Mouse (Mus musculus) adrenal gland, postnatal 36 days (tissue): ENCODE data around the gene Daam2. TPM values are rescaled to one million over a fixed set of nuclear protein-coding genes. Genes with fewer than 3 reads are reported as not detected.

Experiments
- DNase-seq, 2 experiments: peaks; one replicate each; pipeline ENCODE4 v3.0.0; 2021; ENCODE audit warnings: mixed read lengths in 1 of 2
- long read RNA-seq, 2 experiments: library from polyadenylated mRNA; stranded (forward); transcript quantifications; one replicate each; pipeline ENCODE4 v2.0.0; 2021; ENCODE audit warnings: borderline sequencing depth in 2 of 2
- total RNA-seq, 2 experiments: library from RNA; stranded (reverse); gene quantifications; 2 replicates each; pipeline ENCODE4 v1.2.3; 2021

The Daam2 gene
- total RNA-seq, result 10 to 100 TPM; 26.6 to 34.9 TPM
- long read RNA-seq, experiment 1, partial matches to known transcripts, result 3 of 8 reads
- long read RNA-seq, experiment 1, other reads (novel, unspliced or antisense), result 5 of 8 reads
- long read RNA-seq, experiment 2, partial matches to known transcripts, result 0 of 3 reads
- long read RNA-seq, experiment 2, other reads (novel, unspliced or antisense), result 3 of 3 reads

DNA sequence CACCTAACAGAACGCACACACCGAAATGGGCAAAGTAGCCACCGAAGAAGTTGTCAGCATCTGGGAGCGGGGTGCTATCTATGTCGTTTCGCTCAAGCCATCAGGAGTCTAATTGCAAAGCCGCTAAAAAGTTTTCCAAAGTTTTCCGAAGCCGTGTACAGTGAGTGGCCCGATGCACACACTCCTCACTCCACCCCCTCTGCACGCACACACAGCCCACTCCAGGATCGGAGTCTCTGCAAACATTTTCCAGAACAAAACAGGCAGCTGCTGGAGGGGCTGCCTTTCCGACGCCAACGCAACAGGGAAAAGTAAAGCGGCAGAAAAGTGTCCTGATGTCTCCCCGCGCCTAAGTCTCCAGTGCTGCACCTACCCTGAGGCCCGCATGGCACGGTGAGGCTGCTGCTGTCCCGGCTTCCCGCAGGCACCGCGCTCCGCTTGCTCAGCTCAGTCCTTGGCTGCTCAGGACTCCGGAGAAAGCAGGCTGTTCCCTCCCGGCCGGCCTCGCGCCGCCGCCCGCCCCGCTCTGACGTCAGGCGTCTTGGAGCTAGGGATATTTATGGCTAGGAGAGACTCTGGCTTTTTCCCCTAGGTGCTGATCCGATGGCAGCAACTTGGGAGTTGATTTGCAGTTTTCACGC is at the start of gene Daam2:
Gene Daam2, minus strand, starts transcription at position 514 of the 641 bp plus-strand sequence.
- DNase-seq, result peak; percentile 91 to 92

DNA sequence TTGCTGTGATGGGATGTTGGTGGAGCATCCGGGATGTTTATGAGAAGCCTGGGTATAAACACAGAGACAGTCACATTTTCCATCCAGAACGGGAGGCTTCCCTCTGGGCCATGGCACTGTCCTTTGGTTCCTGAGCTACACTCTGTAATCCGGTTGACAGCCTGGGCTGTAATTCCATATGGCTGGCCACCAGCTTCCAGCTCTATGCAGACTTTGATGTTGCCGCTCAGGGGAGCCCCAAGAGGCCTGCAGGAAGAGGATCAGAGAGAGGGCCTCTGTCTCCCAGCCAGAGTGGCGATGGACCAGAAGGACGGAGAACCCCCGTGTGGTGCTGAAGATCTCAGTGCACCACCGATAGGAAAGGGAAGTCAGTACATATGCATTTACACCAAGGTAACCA is 46.2 kb upstream of the Daam2 start:
- no peak for DNase-seq

DNA sequence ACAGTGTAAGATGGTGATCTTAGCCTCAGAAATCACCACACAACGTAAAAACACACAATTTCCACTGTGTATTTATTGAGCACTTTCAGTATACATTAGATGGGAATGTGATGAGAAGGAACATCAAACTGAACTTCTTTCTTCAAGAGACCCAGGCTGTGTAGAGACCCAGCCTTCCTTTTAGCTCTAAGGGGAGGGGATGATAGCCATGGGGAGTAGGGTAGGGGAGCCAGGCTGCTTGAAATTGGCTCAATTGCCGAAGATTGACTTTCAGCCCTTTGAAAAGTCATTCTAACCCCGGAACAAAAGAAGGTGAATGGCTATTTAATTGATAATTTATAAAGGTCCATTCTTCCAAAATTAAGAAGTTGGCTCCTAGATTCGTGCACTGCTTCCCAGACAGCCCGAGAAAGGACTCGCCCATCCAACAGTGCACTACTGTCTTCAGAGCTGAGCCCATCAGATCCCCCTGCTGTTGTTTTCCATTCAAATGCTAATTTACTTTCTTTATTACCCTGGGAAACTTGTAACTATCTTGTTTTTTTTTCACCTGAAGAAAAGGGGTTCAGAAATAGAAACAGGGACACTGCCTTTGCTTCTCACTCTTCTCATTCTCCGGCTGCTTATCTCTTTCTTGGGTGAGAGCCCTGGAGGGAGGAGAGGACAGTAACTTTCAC is 43.3 kb upstream of the Daam2 start:
- no peak for DNase-seq

DNA sequence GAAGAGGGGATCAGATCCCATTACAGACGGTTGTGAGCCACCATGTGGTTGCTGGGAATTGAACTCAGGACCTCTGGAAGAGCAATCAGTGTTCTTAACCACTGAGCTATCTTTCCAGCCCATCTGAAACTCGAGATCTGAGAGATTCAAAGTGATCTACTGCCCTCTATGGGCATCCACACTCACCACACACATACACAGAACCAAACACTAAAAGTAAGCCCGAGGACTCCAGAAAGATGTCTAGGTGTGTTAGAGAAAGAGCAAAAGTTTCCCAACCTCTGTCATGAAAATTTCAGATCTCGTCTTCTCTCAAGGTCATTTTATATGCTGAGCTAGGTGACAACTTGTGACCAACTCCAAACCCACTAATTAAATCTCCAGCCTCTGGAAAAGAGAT is 41.3 kb upstream of the Daam2 start:
- DNase-seq, result no peak

DNA sequence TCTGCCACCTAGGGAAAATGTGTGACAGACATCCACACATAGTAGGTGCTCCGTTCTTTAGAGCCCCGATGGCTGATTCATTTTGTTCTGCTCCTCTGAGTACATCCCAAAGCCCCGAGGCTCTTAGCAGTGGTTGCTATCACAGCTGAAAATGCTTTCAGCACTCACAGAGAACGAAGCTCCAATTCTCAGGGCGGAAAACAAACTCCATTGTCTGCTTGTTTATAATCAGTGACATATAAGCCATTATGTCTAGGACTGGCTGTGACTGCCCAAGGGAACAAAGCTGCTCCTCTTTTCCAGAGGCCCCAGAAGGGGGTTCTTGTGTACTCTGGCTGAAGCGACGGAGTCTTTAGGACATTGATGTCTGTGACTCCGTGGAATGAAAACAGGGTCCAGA is 25.9 kb upstream of the Daam2 start:
- DNase-seq, result no peak

DNA sequence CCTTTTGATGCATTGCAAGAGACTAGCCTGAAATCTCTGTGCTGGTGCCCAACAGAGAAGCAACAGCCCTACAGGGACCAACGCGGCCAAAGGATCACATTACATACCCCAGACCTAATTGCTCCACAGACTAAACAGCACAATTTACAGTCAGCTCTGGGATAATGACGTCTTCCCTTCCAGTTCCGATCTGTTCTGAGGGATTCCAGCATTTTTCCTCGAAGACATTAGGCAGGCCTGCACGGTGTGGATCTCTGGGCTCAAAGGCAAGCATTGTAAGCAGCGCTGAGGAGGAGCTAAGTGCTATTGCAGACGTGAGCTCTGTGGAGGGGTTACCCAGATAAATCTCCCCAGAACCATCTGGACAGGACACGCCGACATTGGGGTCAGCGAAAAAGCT is 18.3 kb upstream of the Daam2 start:
- no peak for DNase-seq

DNA sequence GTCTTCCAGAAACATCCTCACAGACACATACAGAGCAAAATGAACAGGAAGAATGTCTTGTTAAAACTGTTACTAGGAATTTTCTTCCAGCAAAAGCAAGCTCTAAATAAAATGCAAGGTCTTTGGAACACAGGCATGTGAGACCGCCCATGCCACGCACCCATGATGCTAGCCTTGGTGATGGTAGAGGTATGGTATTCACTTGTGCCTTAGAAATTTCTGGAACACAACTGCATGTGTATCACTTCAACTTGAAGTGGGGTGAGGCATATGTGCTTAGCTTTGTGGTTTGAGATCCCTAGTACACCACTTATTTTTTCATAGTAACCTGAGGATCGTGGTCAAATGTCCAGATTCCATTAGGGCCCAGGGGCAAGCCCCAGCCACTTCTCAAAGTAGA is 13.2 kb upstream of the Daam2 start:
- DNase-seq, result no peak

DNA sequence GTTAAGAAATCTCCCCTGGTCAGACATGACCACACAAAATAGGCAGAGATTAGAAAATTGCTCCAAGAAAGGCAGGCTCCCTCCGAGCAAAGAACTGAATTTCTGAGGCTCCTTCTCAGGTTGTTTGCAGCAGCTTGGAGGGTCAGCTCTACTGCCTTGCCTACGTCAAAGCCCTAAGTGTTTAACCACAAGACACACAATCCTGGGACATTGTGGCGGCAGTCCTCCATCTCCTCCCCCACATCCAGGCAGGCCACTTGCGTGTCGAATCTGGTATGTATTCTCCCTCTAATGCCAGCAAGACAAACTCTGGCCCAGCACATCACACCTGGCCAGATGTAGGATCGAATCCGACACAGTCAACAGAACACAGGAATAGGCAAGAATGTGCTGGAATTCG is 4.6 kb upstream of the Daam2 start:
- DNase-seq, result no peak

DNA sequence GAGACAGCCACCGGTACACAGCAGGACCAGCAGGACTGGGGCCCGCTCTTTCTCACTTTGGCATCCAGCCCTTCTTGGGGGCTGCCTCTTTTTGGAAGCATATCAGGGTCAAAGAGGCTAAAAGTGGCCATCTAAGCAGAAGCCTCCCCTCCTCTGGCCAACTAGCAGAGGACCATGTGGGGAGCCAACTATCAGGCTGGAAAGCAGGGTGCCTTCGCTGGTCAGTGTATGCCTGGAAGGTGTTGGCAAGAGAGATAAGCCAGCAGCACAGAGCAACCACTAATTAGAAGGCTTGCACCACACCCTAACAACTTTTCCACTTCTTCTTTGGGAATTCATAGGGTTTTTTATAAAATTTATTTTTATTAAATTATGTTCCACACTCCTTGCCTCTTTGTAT is 346 bp upstream of the Daam2 start:
- DNase-seq, result no peak

DNA sequence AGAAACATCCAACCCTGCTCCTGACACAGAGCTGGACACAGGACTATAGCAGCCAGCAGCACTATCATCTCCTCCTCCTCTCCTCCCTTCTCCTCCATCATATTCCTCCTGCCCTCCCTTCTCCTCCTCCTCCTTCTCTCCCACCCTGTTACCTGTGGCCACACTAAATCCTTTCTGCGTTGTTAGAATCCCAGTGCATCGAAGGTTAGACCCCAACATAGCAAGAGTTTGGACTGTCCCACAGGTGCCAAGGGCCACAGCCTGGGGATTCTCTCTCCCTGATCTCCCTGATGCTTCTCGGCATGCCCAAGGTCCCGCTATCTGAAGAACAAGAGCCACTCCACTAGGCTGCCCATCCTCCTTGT is 745 bp downstream of the Daam2 start:
- DNase-seq, result no peak

DNA sequence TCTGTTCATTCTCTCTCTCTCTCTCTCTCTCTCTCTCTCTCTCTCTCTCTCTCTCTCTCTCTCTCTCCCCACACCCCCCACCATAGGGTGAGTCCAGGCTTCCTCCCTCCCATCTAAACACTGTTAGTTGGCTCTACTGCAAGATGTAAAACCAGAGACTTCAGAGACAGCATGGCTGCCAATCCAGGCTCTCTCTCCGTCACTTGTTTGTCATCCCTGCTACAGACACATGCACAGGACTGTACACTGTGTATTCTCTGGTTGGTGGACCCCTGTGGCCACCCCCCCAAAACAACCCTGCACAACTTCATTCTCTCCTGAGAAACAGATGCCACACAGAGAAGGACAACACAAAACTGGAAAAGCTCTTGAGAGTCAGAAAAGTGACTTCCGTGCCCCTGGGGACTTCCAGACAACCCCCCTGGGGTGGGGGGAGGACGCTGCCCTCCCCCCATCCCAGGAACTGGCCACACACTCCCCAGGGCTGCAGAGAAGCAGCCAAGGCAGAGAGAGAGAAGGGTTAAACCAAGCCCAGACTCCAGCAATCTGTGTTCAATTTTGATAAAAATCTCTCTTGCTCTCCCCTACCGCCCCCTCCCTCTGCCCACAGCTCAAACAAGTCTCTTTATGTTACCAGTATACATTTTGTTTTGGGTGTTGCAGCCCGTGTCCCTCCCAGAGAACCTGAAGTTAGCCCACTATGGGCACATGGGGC is 1.3 kb downstream of the Daam2 start:
- no peak for DNase-seq

DNA sequence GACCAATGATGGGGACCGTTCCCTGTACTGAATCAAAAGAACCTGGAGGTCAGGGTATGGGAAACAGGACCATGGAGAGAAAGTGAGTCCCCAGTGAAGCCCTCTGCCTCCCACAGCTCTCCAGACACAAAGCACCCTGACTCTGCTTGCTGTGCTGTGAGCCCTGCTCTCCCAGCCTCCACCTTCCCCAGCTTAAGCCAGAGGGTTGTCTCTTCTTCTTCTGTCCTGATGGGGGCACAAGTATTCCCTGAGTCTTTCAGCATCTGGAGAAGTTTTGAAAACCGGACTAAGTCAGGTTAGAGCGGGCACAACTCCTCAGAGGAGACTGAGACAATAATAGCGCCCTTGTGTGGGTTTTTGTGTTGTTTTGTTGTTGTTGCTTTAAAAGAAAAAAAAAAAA is 2.2 kb downstream of the Daam2 start:
- DNase-seq, result no peak

DNA sequence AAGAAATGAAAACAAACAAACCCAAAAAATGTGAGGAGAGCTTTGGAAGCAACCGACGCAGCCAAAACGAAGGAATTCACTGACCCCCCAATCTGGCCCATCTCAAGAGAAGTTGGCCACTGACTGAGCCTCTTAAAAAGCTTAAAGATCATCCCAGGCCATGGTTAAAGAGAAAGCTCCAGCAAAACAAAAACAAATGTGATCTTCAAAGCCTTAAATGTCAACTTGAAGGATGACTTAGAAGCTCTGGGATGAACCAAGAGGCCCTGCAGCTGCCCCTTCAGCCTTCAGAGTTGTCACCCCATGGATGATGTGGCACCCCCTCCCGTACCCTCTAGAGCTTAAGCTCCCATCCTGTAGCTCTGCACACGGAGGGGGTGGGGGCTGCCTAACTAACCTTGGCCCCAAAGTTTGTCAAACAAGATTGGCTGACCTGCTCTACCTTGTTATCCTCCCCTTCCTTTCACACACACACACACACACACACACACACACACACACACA is 4.3 kb downstream of the Daam2 start:
- DNase-seq, result peak in 1 of 2 experiments; percentile 20

DNA sequence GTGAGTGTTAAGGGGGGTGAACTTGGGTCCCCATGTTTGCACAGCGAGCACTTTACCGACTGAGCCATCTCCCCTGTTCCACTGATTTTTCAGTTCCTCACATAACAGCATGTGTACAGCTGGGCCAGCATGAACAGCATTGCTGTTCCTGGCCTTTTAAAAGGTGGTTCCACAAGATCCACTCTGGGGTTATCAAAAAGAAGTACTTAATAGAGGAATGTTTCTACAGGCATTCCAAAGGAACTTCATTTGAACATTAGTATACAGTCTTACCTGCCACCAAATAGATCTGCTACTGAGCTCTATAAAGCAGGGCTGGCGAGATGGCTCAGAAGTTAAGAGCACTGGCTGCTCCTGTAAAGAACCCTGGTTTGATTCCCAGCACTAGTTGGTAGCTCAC is 8.0 kb downstream of the Daam2 start:
- DNase-seq, result no peak

DNA sequence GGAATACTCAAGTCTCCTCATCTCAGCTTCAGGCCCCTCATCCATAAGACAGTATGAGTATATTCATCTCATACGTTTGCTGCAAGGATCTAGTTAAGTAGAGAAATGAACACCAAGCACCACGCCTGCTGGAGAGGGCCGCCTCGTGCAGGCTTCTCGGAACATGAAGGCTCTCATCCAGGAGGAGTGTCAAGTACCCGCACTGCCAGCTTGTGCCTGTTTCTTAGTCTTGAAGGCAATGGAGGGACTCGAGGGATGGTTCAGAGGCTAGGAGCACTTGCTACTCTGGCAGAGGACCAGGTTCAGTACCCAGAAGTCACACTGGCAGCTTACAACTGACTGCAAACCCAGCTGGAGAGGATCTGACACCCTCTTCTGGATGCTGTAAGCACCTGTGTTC is 12.2 kb downstream of the Daam2 start:
- DNase-seq, result no peak

DNA sequence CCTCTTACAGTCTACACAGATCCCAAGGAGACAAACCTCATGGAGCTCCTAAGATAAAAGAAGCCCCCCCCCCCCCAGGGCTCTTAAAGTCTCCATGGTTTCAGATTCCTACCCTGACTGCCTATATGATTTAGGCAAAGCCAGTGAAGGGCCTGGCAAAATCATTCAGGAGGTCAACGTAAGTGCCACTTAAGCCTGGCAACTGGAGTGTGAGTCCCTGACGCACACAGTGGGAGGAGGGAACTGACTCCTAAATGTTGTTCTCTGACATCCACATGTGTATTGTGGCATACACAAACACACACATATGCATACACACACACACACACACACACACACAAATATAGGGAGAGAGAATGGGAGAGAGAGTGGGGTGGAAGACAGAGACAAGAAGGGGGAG is 12.7 kb downstream of the Daam2 start:
- no peak for DNase-seq

DNA sequence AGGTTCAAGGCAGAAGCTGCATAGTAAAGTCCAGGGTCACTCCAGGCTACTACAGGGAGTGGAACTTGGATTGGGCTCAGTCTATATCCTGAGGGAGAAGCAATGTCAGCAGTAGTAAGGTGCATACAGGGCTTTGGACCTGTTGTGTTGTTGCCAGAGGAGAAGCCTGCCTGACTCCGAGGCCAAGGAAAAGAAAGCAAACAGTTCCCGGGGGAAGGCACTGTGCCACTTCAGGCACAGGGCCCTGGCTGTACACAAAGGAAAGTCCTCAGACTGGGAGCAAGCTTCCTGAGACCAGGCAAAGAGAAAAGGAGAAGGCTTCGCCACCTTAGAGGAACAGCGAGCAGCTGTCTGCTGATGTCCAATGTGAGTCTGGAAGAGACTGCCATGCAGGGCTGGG is 18.1 kb downstream of the Daam2 start:
- DNase-seq, result no peak

DNA sequence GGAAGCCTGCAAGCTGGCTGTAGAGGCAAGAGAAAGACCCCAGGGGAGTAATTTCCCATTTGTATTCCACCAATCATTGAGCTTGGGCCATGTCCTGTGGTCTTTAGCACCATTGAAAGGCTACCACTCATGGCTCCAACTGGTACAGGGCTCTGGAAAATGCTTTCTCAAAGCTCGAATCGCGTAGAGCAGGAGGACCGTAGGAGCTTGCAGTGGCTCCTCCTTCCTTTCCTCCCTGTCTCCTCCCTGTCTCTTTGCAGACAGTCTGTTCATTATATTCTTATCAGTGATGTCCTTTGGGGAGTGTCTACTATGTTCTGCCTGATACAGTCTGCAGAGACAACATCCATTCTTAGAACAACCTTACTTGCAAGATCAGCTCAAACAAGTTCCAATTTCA is 18.7 kb downstream of the Daam2 start:
- no peak for DNase-seq

DNA sequence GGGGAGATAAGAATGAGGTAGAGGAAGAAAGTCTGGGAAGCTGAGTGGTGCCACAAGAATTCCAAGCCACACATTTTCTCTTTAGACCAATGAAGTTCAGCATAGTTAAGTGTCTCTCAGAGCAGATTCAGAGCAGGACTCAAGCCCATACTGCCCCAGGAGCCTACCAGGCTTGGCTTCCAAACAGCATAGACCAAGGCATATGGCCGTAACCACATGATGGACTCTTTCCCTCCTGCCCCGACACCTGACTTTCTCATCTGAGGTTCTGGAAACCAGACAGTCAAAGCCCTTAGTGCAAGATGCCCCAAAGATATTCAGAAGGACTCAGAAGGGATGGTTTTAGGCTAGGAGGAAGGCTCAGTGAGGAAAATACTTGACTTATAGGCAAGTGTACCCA is 19.6 kb downstream of the Daam2 start:
- no peak for DNase-seq

DNA sequence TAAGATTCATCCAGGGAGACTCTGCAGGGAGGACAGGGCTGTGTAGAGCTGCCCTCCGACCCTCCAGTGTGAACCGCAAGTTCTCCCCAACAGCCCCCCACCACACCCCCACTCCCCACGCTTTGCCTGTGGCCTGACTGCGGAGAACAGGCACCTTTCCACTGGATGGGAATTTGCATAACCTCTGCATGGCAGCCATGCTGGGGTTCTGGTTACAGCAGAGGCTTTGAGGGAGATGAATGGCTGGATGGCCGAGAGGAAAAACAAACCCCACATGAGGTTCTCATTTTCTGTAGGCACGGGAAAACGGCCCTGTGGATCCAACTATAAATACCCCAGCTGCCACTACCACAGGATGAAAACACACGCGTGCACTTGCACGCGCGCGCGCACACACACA is 23.4 kb downstream of the Daam2 start:
- no peak for DNase-seq

DNA sequence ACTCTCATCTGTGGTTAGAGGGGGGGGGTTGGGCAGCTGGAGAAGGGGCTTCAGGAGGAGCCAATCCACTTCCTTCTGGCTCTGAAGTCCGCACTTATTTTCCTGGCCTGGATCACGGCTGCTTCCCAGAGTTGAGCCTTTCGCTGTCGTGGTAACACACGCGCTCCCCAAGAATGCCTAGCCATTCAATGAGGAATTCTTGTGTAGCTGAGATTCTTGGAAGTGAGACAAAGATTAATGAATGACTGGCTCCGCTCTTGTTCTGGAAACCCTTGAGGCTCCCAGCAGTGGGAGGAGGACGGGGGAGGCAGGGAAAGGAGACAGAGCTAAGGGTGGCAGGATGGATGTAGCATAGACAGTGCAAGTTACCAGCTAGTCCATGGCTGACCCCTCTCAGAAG is 24.9 kb downstream of the Daam2 start:
- DNase-seq, result no peak

DNA sequence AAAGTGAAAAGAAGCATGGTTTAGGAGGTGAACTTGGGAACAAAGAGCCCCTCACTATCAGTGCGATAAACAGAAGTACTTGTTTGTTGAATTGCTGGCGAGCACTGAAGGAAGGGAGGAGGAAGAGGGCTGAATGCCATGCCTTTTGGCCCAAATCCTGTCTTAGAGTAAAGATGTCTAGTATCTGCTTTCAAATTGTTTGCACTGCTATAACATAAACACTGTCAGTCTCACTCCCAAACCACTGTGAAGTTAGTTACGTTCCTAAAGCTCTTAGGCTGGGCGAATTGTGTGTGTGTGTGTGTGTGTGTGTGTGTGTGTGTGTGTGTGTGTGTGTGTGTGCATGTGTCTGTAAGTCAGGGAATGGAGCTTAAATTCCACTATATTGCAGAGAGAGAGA is 28.6 kb downstream of the Daam2 start:
- DNase-seq, result no peak

DNA sequence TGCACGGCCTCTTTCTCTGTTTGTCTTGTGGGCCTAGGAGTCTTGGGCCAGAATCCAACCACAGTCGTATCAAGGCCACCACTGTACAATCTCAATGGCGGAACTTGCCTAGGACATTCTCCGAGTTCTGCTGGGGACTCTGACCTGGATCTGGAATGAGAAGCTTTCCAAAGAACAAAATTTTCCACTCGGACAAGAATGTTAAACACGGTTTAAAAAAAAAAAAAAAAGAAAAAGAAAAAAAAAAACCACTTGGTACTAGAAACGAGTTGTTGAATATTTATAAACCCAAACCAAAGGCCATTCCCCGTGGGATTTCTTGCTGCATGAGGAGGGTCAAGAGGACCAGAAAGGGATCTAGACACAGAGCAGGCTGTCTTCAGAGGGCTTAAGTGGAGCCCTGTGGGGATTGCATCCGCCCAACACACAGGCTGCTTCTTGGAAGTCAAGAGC is 29.9 kb downstream of the Daam2 start:
- DNase-seq, result peak; percentile 45 to 46
